18 mouse cellular contexts compared by ENCODE assay signal in the genomic region with DNA sequence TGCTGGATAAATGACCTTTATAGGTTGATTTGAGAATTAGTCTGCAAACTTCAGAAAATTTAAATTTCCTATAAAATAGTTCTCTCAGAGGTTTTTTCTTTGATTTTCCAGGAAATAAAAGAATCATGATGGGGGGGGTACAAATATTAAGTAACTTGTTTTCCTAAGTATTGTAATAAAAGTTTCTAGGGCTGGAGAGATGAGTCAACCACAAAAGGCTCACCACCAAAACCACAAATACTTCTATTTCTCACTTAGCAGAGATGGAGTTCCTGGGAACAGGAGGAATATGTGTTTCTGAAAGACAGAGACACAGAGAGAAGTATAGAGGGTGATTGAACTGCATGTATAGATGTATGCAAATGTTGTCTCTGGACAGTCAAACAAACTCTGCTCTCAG.
"Had no signal": no experiment of that assay in that cellular context is flagged by ENCODE, and none has a peak within 500 bp of the region (broad histone marks: within the 10 kb centered on the region; RNA-seq: fewer than 3 reads in every experiment).

No protein-coding gene starts in this region.

- H3K27me3 ChIP-seq: lung, embryonic 15.5 days; midbrain, embryonic 12.5 days; midbrain, embryonic 15.5 days; neural tube, embryonic 13.5 days; neural tube, embryonic 15.5 days had no signal

- H3K9me3 ChIP-seq: lung, embryonic 15.5 days; midbrain, embryonic 10.5 days; midbrain, embryonic 12.5 days; midbrain, embryonic 15.5 days; neural tube, embryonic 13.5 days; neural tube, embryonic 15.5 days had no signal

- H3K9ac ChIP-seq: lung, embryonic 15.5 days; midbrain, embryonic 12.5 days; midbrain, embryonic 15.5 days; neural tube, embryonic 13.5 days; neural tube, embryonic 15.5 days had no signal

- H3K27ac ChIP-seq: lung, embryonic 15.5 days; midbrain, embryonic 10.5 days; midbrain, embryonic 12.5 days; midbrain, embryonic 15.5 days; neural tube, embryonic 13.5 days; neural tube, embryonic 15.5 days had no signal

- H3K4me3 ChIP-seq: lung, embryonic 15.5 days; midbrain, embryonic 10.5 days; midbrain, embryonic 12.5 days; midbrain, embryonic 15.5 days; neural tube, embryonic 13.5 days; neural tube, embryonic 15.5 days had no signal

- H3K4me1 ChIP-seq: midbrain, embryonic 10.5 days; midbrain, embryonic 12.5 days; midbrain, embryonic 15.5 days; neural tube, embryonic 13.5 days; neural tube, embryonic 15.5 days had no signal

- H3K4me2 ChIP-seq: lung, embryonic 15.5 days; midbrain, embryonic 12.5 days; midbrain, embryonic 15.5 days; neural tube, embryonic 13.5 days; neural tube, embryonic 15.5 days had no signal

- ATAC-seq: lung, postnatal 0 days; midbrain, embryonic 15.5 days had no signal

- H3K36me3 ChIP-seq: lung, embryonic 15.5 days; midbrain, embryonic 10.5 days; midbrain, embryonic 12.5 days; midbrain, embryonic 15.5 days; neural tube, embryonic 13.5 days; neural tube, embryonic 15.5 days had no signal

- DNase-seq: lung, adult 2 months; lung, postnatal 14 days; lung, postnatal 36 days; retina, postnatal 1 day; right cerebral cortex, adult 18-20 months; right cerebral cortex, postnatal 25 days; right cerebral cortex, postnatal 4 days; spleen, adult 18-20 months; thymus, adult 18-20 months; thymus, postnatal 14 days; thymus, postnatal 36 days had no signal
